Mouse (Mus musculus): ENCODE measurements at regions not wholly inside any gene's neighbourhood (a gene's known extent, or its start where the extent isn't known, plus 50 kb on each side); places are given as distances from the start of the nearest gene placed in this dataset.

DNA sequence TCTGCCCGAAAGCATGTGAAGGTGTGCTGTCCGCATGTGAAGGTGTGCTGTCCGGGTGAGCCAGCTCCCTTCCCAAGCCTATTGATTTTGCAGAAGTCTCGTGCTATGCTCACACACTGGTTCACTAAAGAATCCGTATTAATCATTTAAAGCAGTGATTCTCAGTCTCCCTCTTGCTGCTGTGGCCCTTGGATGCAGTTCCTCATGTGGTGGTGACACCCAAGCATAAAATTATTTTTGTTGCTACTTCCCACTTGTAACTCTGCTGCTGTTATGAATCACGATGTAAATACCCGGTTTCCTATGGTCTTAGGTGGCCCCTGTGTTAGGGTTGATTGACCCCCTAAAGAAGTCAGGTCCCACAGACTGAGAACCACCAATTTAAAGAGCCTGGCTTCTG, 55.7 kb upstream of the Emb start:
- Histone ChIP-seq H3K9ac (ENCODE audit: low read length) (no peak overlapping the region), H3K27me3 (ENCODE audit: control insufficient read depth, insufficient read depth, low read length) (no peaks in the 10 kb centered on the region), H3K4me1 (ENCODE audit: control insufficient read depth, insufficient read depth, low read length) (no peaks in the 10 kb centered on the region), H3K4me3 (replicated peaks; ENCODE audit: low read length) (no peak overlapping the region), H3K36me3 (ENCODE audit: control insufficient read depth, insufficient read depth, low read length) (no peaks in the 10 kb centered on the region), H3K4me2 (ENCODE audit: low read depth, low read length) (no peak overlapping the region), H3K27ac (ENCODE audit: low read length) (no peak overlapping the region), H3K9me3 (replicated peaks; ENCODE audit: control insufficient read depth, low read length) (no peaks in the 10 kb centered on the region)
- 84% methylated on average over 7 of the region's 7 CpGs for WGBS
- no peak for ATAC-seq (ENCODE audit: insufficient read depth, low FRiP score)

GRCm38 (mm10) chr13:117143828-117144227, 64.5 kb upstream of the Emb start:
- Histone ChIP-seq H3K4me2 (ENCODE audit: low read depth, low read length) (no peak overlapping the region), H3K27ac (ENCODE audit: low read length) (no peak overlapping the region), H3K9ac (ENCODE audit: low read length) (no peak overlapping the region), H3K9me3 (replicated peaks; ENCODE audit: control insufficient read depth, low read length) (no peaks in the 10 kb centered on the region), H3K27me3 (ENCODE audit: control insufficient read depth, insufficient read depth, low read length) (no peaks in the 10 kb centered on the region), H3K36me3 (ENCODE audit: control insufficient read depth, insufficient read depth, low read length) (no peaks in the 10 kb centered on the region), H3K4me1 (ENCODE audit: control insufficient read depth, insufficient read depth, low read length) (no peaks in the 10 kb centered on the region), H3K4me3 (replicated peaks; ENCODE audit: low read length) (no peak overlapping the region)
- ATAC-seq (ENCODE audit: insufficient read depth, low FRiP score) = no peak
- WGBS = 51% methylated on average over 6 of the region's 6 CpGs

DNA sequence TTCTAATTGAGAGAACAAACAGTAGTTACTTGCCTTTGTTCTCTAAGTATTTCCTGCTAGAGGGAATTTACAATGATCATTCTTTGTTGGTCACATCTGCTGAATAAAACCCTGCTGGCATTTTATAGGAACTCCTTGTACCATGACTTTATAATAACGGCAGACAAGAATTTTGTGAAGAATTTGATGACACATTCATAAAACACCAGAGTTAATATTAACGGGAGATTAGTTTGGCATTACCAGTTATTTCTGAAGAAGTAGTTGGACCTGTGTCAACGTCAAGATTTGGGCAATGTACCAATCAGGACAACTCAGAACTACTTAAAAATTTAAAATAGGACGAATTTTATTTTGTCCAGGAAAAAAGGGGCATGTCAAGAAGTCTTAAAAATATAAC, 65.1 kb upstream of the Emb start:
- H3K36me3 ChIP-seq (ENCODE audit: control insufficient read depth, insufficient read depth, low read length) = no peaks in the 10 kb centered on the region
- 64% methylated on average over 4 of the region's 4 CpGs for WGBS

DNA sequence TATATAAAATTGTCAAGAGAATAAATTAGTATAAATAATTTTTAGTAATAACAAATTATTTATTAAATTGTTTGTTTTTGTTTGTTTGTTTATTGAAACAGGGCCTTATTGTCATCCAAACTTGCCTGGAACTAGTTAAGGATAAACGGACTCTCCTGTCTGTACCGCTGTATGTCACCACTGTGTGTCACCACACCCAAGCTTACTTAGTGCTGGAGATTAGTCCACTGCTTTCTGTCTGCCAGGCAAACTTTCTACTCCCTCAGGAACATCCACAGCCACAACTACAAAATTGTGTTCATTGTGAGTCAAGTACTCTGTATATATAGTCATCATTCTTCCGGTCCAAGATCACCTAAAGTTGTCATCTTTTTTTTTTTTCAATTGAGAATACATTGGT, 74.0 kb upstream of the Emb start:
- WGBS = 82% methylated on average over 3 of the region's 3 CpGs
- Histone ChIP-seq H3K4me3 (replicated peaks; ENCODE audit: low read length) (no peak overlapping the region), H3K27me3 (ENCODE audit: control insufficient read depth, insufficient read depth, low read length) (no peaks in the 10 kb centered on the region), H3K9ac (ENCODE audit: low read length) (no peak overlapping the region), H3K9me3 (replicated peaks; ENCODE audit: control insufficient read depth, low read length) (no peaks in the 10 kb centered on the region), H3K27ac (ENCODE audit: low read length) (no peak overlapping the region), H3K36me3 (ENCODE audit: control insufficient read depth, insufficient read depth, low read length) (no peaks in the 10 kb centered on the region), H3K4me1 (ENCODE audit: control insufficient read depth, insufficient read depth, low read length) (no peaks in the 10 kb centered on the region), H3K4me2 (ENCODE audit: low read depth, low read length) (no peak overlapping the region)
- ATAC-seq (ENCODE audit: insufficient read depth, low FRiP score) = no peak

More for the DNA sequence above, 65.1 kb upstream of the Emb start:
- H3K4me1 ChIP-seq (ENCODE audit: control insufficient read depth, insufficient read depth, low read length) = no peaks in the 10 kb centered on the region
- H3K9me3 ChIP-seq (replicated peaks; ENCODE audit: control insufficient read depth, low read length) = no peaks in the 10 kb centered on the region
- no peak for ATAC-seq (ENCODE audit: insufficient read depth, low FRiP score)
- H3K4me3 ChIP-seq (replicated peaks; ENCODE audit: low read length) = no peak overlapping the region
- no peak overlapping the region for H3K4me2 ChIP-seq (ENCODE audit: low read depth, low read length)
- no peaks in the 10 kb centered on the region for H3K27me3 ChIP-seq (ENCODE audit: control insufficient read depth, insufficient read depth, low read length)
- no peak overlapping the region for H3K27ac ChIP-seq (ENCODE audit: low read length)
- no peak overlapping the region for H3K9ac ChIP-seq (ENCODE audit: low read length)

GRCm38 (mm10) chr13:117132123-117132522, 76.2 kb upstream of the Emb start:
- Histone ChIP-seq H3K4me1 (ENCODE audit: control insufficient read depth, insufficient read depth, low read length) (no peaks in the 10 kb centered on the region), H3K27ac (ENCODE audit: low read length) (no peak overlapping the region), H3K27me3 (ENCODE audit: control insufficient read depth, insufficient read depth, low read length) (no peaks in the 10 kb centered on the region), H3K4me3 (replicated peaks; ENCODE audit: low read length) (no peak overlapping the region), H3K9ac (ENCODE audit: low read length) (no peak overlapping the region), H3K4me2 (ENCODE audit: low read depth, low read length) (no peak overlapping the region), H3K9me3 (replicated peaks; ENCODE audit: control insufficient read depth, low read length) (no peaks in the 10 kb centered on the region), H3K36me3 (ENCODE audit: control insufficient read depth, insufficient read depth, low read length) (no peaks in the 10 kb centered on the region)
- ATAC-seq (ENCODE audit: insufficient read depth, low FRiP score) = no peak
- WGBS = 58% methylated on average over 1 of the region's 1 CpGs

DNA sequence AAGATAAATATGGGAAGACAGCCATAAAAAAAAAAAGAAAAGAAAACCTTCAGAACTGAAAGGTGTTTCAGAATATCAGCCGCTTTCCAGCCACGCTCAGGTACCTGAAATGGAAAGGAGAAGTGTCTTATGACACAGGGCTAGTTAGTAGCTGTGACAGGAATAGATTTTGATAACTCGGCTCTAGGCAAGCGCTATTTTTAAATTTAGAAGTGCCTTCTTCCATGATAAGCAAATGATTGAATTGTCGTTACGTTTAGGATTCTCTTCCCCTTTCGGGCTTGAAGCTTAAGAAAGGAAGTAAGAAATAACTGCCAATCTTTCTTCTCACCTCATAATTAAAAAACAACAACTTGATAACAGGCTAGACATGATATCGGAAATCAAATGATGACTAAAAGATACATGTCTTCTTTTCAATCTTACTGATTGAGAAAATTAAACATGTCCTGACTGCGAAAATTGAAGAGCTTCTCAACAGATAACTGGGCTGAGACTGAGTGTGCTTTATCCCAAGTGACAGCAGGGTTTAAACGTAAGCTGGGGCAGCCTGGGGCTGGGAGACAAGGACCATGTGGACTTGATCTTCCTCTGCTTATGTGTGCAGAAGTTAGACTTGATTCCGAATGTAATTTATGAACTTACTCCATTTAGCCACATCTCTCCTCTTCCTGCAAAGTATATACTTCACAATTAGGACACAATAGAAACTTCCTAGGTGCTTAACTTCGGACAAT, 80.4 kb upstream of the Emb start:
- no peak overlapping the region for H3K4me3 ChIP-seq (replicated peaks; ENCODE audit: low read length)
- whole genome bisulfite sequencing = 68% methylated on average over 12 of the region's 12 CpGs
- no peaks in the 10 kb centered on the region for H3K36me3 ChIP-seq (ENCODE audit: control insufficient read depth, insufficient read depth, low read length)
- no peak for ATAC-seq (ENCODE audit: insufficient read depth, low FRiP score)
- H3K4me1 ChIP-seq (ENCODE audit: control insufficient read depth, insufficient read depth, low read length) = no peaks in the 10 kb centered on the region
- H3K27me3 ChIP-seq (ENCODE audit: control insufficient read depth, insufficient read depth, low read length) = no peaks in the 10 kb centered on the region
- H3K9ac ChIP-seq (ENCODE audit: low read length) = no peak overlapping the region
- H3K9me3 ChIP-seq (replicated peaks; ENCODE audit: control insufficient read depth, low read length) = no peaks in the 10 kb centered on the region
- no peak overlapping the region for H3K4me2 ChIP-seq (ENCODE audit: low read depth, low read length)
- no peak overlapping the region for H3K27ac ChIP-seq (ENCODE audit: low read length)

GRCm38 (mm10) chr13:117127116-117127728, 81.1 kb upstream of the Emb start:
- H3K27me3 ChIP-seq (ENCODE audit: control insufficient read depth, insufficient read depth, low read length) = no peaks in the 10 kb centered on the region
- H3K9me3 ChIP-seq (replicated peaks; ENCODE audit: control insufficient read depth, low read length) = no peaks in the 10 kb centered on the region
- H3K9ac ChIP-seq (ENCODE audit: low read length) = no peak overlapping the region
- no peaks in the 10 kb centered on the region for H3K36me3 ChIP-seq (ENCODE audit: control insufficient read depth, insufficient read depth, low read length)
- H3K4me2 ChIP-seq (ENCODE audit: low read depth, low read length) = no peak overlapping the region
- ATAC-seq (ENCODE audit: insufficient read depth, low FRiP score) = no peak
- H3K4me1 ChIP-seq (ENCODE audit: control insufficient read depth, insufficient read depth, low read length) = no peaks in the 10 kb centered on the region
- WGBS = 71% methylated on average over 10 of the region's 10 CpGs
- no peak overlapping the region for H3K27ac ChIP-seq (ENCODE audit: low read length)
- no peak overlapping the region for H3K4me3 ChIP-seq (replicated peaks; ENCODE audit: low read length)

GRCm38 (mm10) chr13:117119636-117120035, 88.7 kb upstream of the Emb start:
- Histone ChIP-seq H3K4me1 (ENCODE audit: control insufficient read depth, insufficient read depth, low read length) (no peaks in the 10 kb centered on the region), H3K27ac (ENCODE audit: low read length) (no peak overlapping the region), H3K4me2 (ENCODE audit: low read depth, low read length) (no peak overlapping the region), H3K4me3 (replicated peaks; ENCODE audit: low read length) (no peak overlapping the region), H3K27me3 (ENCODE audit: control insufficient read depth, insufficient read depth, low read length) (no peaks in the 10 kb centered on the region), H3K36me3 (ENCODE audit: control insufficient read depth, insufficient read depth, low read length) (no peaks in the 10 kb centered on the region), H3K9ac (ENCODE audit: low read length) (no peak overlapping the region), H3K9me3 (replicated peaks; ENCODE audit: control insufficient read depth, low read length) (no peaks in the 10 kb centered on the region)
- WGBS = 62% methylated on average over 4 of the region's 4 CpGs
- ATAC-seq (ENCODE audit: insufficient read depth, low FRiP score) = no peak

DNA sequence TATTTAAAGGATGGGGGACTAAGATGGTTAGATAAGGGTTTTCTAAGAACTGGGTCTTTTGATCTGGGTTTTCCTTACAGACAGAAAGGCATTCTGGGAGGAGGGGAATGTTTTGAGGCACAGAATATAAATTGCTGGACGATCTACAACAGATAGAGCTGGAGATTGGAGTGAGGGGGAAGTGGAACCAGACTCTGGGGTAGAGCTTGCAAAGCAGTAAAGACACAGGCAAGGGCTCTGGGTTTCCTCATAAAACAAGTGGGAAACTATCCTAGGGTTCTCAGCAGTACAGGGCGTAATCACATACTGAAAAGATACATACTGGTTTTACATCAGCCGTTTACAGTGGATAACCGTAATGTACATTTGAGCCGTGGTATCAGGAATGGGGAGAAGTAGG, 89.5 kb upstream of the Parp8 start:
- H3K36me3 ChIP-seq (ENCODE audit: control insufficient read depth, insufficient read depth, low read length) = no peaks in the 10 kb centered on the region
- H3K27me3 ChIP-seq (ENCODE audit: control insufficient read depth, insufficient read depth, low read length) = no peaks in the 10 kb centered on the region
- ATAC-seq (ENCODE audit: insufficient read depth, low FRiP score) = no peak
- WGBS = 79% methylated on average over 5 of the region's 5 CpGs
- no peak overlapping the region for H3K27ac ChIP-seq (ENCODE audit: low read length)
- H3K9ac ChIP-seq (ENCODE audit: low read length) = no peak overlapping the region
- no peak overlapping the region for H3K4me3 ChIP-seq (replicated peaks; ENCODE audit: low read length)
- H3K4me2 ChIP-seq (ENCODE audit: low read depth, low read length) = no peak overlapping the region
- H3K9me3 ChIP-seq (replicated peaks; ENCODE audit: control insufficient read depth, low read length) = no peaks in the 10 kb centered on the region
- H3K4me1 ChIP-seq (ENCODE audit: control insufficient read depth, insufficient read depth, low read length) = no peaks in the 10 kb centered on the region

All from stomach, embryonic 16.5 days (tissue).